Mouse (Mus musculus): Measurements from ENCODE around the gene Cldn4.
A peak's percentile ranks its signal among the peaks of the same experiment; 100 is the strongest.

- TF ChIP-seq ZNF384 (IDR thresholded peaks at IDR 0.05; ENCODE audit: low read depth, low read length), result peak; percentile 23; the same call in 1 of the 2 replicates
- TF ChIP-seq CHD2 (IDR thresholded peaks at IDR 0.05; ENCODE audit: low read depth, low read length), result no peak
- no peak for TF ChIP-seq ZC3H11A (IDR thresholded peaks at IDR 0.05; ENCODE audit: borderline replicate concordance, low read depth, low read length)
- TF ChIP-seq MAFK (IDR thresholded peaks at IDR 0.05; ENCODE audit: insufficient read depth, low read depth, low read length), result no peak
- no peak for TF ChIP-seq HCFC1 (IDR thresholded peaks at IDR 0.05; ENCODE audit: borderline replicate concordance, insufficient read depth, low read length)
Observed at GRCm38 (mm10) chr5:134981149-134981548, 34.4 kb upstream of the Cldn4 start.

Measured in ES-E14 (cell line).